Mouse (Mus musculus) neural tube, embryonic 14.5 days (tissue): Measurements from ENCODE around the gene Adra1b. TPM values are rescaled to one million over a fixed set of nuclear protein-coding genes. Genes with fewer than 3 reads are reported as not detected.

Source experiments
- ATAC-seq: fragments of 200-750 bp; cut with Nextera tagmentation; 2 replicates; pipeline ENCODE4 v1.8.0; 2017; ENCODE audit warnings: low read depth, mild to moderate bottlenecking, moderate TSS enrichment, moderate library complexity
- H3K27ac ChIP-seq: fragments of 300-500 bp; sonication (generic); 2 replicates; pipeline ENCODE4 v1.5.1; 2014; ENCODE audit warnings: low read depth, mild to moderate bottlenecking, control low read depth, low read length, moderate library complexity, mixed read lengths
- H3K27me3 ChIP-seq: fragments of 300-500 bp; sonication (generic); 2 replicates; pipeline ENCODE4 v1.6.1; 2014; ENCODE audit warnings: low read length; ENCODE audit not compliant: control insufficient read depth, insufficient read depth
- H3K36me3 ChIP-seq: fragments of 300-500 bp; sonication (generic); 2 replicates; pipeline ENCODE4 v1.6.1; 2014; ENCODE audit warnings: low read length, mixed read lengths; ENCODE audit not compliant: control insufficient read depth, insufficient read depth
- H3K4me1 ChIP-seq: fragments of 300-500 bp; sonication (generic); 2 replicates; pipeline ENCODE4 v1.6.1; 2014; ENCODE audit warnings: low read length; ENCODE audit not compliant: control insufficient read depth, insufficient read depth
- H3K4me2 ChIP-seq: fragments of 300-500 bp; sonication (generic); 2 replicates; pipeline ENCODE4 v1.6.1; 2014; ENCODE audit warnings: mild to moderate bottlenecking, low read depth, low read length, control low read depth
- H3K4me3 ChIP-seq: fragments of 300-500 bp; sonication (generic); 2 replicates; pipeline ENCODE4 v1.5.1; 2014; ENCODE audit warnings: low read depth, low read length, control low read depth, mixed read lengths
- H3K9ac ChIP-seq: fragments of 300-500 bp; sonication (generic); replicated peaks from 2 replicates; pipeline ENCODE4 v1.6.1; 2014; ENCODE audit warnings: low read depth, mild to moderate bottlenecking, control low read depth, low read length, mixed read lengths
- H3K9me3 ChIP-seq: fragments of 300-500 bp; sonication (generic); 2 replicates; pipeline ENCODE4 v1.6.1; 2016; ENCODE audit warnings: low read length; ENCODE audit not compliant: control insufficient read depth
- WGBS: fragments of 180-500 bp; shearing (Covaris S2); extraction: QIAGEN DNeasy Blood & Tissue Kit; methylation state at CpG from one replicate; pipeline ENCODE4 v1.1.7; 2014; 5-methylcytosine and 5-hydroxymethylcytosine counted together
- polyA plus RNA-seq: library from polyadenylated mRNA; unstranded; fragments of >200 nt; fragmentation: Nextera tagmentation; extraction: Ambion mirVana; gene quantifications from 2 replicates; pipeline ENCODE4 v1.2.1, GENCODE M21; 2014

Adra1b gene
- polyA plus RNA-seq, 1 experiment from 2014 or later: 5.5 TPM

GRCm38 (mm10) chr11:43912136-43912888, 11.3 kb upstream of the Adra1b start:
- H3K36me3 ChIP-seq: no peaks in the 10 kb centered on the region
- H3K9ac ChIP-seq: no peak overlapping the region
- no peaks in the 10 kb centered on the region for H3K9me3 ChIP-seq
- H3K4me3 ChIP-seq: no peak overlapping the region
- no peak overlapping the region for H3K4me2 ChIP-seq
- no peaks in the 10 kb centered on the region for H3K27me3 ChIP-seq
- 92% methylated on average over 16 of the region's 16 CpGs for WGBS
- no peak for ATAC-seq
- H3K27ac ChIP-seq: no peak overlapping the region
- no peaks in the 10 kb centered on the region for H3K4me1 ChIP-seq

DNA sequence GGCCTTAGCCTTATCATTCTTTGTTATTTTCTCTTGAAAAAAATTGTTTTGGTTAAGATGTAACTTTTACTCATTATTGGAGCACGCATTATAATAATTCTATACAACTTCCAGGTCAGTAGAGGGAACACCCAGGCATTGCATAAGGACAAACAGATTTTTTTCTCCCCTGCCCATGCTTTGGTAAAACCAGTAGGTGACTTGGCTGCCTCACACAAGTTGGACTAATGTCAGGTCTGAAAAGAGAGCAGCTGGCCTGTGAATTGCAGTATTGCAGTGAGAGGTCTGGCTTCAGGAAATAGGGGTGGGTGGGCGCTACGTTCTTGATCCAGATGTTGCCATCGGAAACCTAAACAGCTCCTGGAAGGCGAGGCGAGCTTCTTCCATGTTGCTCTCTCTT, 10.6 kb upstream of the Adra1b start:
- Histone ChIP-seq H3K4me2 (no peak overlapping the region), H3K9me3 (no peaks in the 10 kb centered on the region), H3K27me3 (no peaks in the 10 kb centered on the region), H3K36me3 (no peaks in the 10 kb centered on the region), H3K27ac (no peak overlapping the region), H3K9ac (no peak overlapping the region), H3K4me3 (no peak overlapping the region), H3K4me1 (no peaks in the 10 kb centered on the region)
- no peak for ATAC-seq
- 86% methylated on average over 6 of the region's 6 CpGs for WGBS

DNA sequence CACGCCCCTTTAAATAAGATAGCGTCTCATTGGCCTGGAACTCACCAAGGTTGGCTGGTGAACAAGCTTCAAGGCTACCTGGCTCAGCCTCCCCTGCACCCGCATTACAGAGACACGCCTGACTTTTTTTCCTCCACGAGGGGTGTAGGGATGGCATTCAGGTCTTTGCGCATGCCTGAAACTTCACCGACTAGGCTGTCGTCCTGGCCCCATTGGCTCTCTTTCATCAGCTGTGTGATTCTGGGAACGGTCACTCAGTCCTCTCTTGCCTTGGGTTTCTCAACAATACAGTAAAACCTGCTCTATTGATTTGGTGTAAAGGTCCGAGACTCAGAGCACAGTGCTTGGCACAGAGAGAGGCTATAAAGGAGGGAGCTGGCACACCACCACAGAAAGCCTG, 2.3 kb upstream of the Adra1b start:
- H3K9me3 ChIP-seq: no peaks in the 10 kb centered on the region
- H3K36me3 ChIP-seq: no peaks in the 10 kb centered on the region
- no peak overlapping the region for H3K9ac ChIP-seq
- H3K4me3 ChIP-seq: no peak overlapping the region
- no peak overlapping the region for H3K27ac ChIP-seq
- no peak for ATAC-seq
- WGBS: 76% methylated on average over 10 of the region's 10 CpGs
- H3K27me3 ChIP-seq: no peaks in the 10 kb centered on the region
- no peaks in the 10 kb centered on the region for H3K4me1 ChIP-seq
- no peak overlapping the region for H3K4me2 ChIP-seq

DNA sequence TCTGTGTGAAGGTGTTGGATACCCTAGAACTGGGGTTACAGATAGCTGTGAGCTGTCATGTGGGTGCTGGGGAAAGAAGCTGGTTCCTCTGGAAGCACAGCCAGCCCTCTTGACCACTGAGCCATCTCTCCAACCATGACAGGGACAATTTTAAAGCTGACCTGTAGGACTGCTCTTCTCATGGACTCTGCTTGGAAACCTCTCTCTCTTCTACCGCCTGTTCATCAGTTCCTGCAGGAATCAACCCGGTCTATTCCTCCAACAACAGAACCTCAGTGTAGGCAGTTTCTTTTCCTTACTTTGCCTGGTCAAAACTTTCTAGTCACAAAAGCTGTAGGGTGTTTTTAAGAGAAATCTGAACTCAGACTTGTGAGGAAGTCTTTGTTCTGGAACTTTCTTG, 1.3 kb downstream of the Adra1b start:
- ATAC-seq: no peak
- 92% methylated on average over 2 of the region's 2 CpGs for WGBS

DNA sequence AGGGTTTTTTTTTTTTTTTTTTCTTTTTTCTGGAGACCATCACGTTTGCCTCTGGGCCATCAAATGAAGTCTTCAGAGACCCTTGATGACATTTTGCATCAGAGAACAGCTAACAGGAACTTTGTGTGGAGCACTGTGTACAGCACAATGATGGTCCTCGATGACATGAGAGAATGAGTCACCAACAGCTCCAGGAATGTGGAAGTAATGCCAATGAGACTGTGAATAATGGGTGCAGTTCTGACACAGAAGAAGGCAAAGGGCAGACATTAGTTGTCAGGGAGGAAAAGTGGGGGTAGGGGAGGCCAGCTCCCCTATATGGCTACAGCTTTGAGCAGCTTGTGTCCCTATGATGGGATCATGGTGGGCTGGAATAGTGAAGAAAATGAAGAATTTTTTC, 5.7 kb downstream of the Adra1b start:
- Histone ChIP-seq H3K9ac (no peak overlapping the region), H3K27me3 (no peaks in the 10 kb centered on the region)
- 65% methylated on average over 2 of the region's 2 CpGs for WGBS

More for the DNA sequence above, 1.3 kb downstream of the Adra1b start:
- Histone ChIP-seq H3K36me3 (no peaks in the 10 kb centered on the region), H3K27me3 (no peaks in the 10 kb centered on the region), H3K9ac (no peak overlapping the region), H3K4me1 (no peaks in the 10 kb centered on the region), H3K9me3 (no peaks in the 10 kb centered on the region), H3K4me3 (no peak overlapping the region), H3K27ac (no peak overlapping the region), H3K4me2 (no peak overlapping the region)

DNA sequence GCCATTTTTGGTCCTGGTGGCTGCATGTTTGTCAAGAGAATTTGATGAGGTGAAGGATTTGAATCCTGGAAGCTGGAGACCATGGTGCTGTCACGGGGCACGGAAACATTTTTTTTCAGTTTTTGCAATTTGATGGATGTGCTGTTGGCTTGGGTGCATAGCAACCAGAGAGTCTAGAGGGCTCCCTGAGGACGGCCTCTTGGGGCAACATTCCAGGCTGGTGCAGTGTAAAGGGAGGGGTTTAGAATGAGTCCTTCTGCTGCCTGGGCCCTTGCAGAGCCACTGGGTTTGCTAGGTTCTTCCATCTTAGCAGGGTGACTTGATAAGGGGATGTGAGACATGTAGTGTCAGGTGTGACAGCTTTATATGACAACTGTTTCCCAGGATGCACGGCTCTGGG, 8.5 kb downstream of the Adra1b start:
- Histone ChIP-seq H3K27me3 (no peaks in the 10 kb centered on the region), H3K9me3 (no peaks in the 10 kb centered on the region), H3K36me3 (no peaks in the 10 kb centered on the region), H3K9ac (no peak overlapping the region), H3K4me3 (no peak overlapping the region), H3K4me2 (no peak overlapping the region), H3K4me1 (no peaks in the 10 kb centered on the region), H3K27ac (no peak overlapping the region)
- no peak for ATAC-seq
- 84% methylated on average over 4 of the region's 4 CpGs for WGBS

More for the DNA sequence above, 5.7 kb downstream of the Adra1b start:
- H3K36me3 ChIP-seq: no peaks in the 10 kb centered on the region
- H3K4me3 ChIP-seq: no peak overlapping the region
- H3K9me3 ChIP-seq: no peaks in the 10 kb centered on the region
- ATAC-seq: no peak
- H3K27ac ChIP-seq: no peak overlapping the region
- no peaks in the 10 kb centered on the region for H3K4me1 ChIP-seq
- H3K4me2 ChIP-seq: no peak overlapping the region

DNA sequence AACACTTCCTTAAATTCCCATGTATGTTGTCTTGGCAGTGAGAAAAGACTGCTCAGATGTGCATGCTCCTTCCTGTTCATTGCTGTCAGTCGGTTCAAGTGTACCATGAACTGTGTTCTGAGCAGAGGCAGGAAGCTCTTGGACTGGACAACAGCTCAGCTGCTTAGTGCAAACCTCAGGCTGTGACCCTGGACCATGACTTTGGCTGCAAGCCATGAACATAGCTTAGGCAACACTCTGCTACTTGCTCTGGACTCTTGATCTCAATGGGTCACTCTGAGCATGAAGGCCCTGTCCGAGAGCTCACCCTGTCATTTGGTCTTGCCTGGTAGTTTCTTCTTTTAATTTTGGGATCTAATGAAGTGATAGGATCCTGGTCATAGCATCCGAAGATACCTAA, 9.6 kb downstream of the Adra1b start:
- H3K4me1 ChIP-seq: no peaks in the 10 kb centered on the region
- H3K27ac ChIP-seq: no peak overlapping the region
- H3K27me3 ChIP-seq: no peaks in the 10 kb centered on the region
- no peak overlapping the region for H3K4me3 ChIP-seq
- H3K9ac ChIP-seq: no peak overlapping the region
- no peak overlapping the region for H3K4me2 ChIP-seq
- WGBS: 87% methylated on average over 3 of the region's 3 CpGs
- H3K9me3 ChIP-seq: no peaks in the 10 kb centered on the region
- H3K36me3 ChIP-seq: no peaks in the 10 kb centered on the region
- ATAC-seq: no peak

- no peaks in the 10 kb centered on the region for H3K27me3 ChIP-seq
- H3K9me3 ChIP-seq: no peaks in the 10 kb centered on the region
- no peaks in the 10 kb centered on the region for H3K36me3 ChIP-seq
- H3K4me3 ChIP-seq: no peak overlapping the region
- no peak overlapping the region for H3K4me2 ChIP-seq
- H3K9ac ChIP-seq: no peak overlapping the region
- ATAC-seq: no peak; the same call in 1 of the 2 replicates
- 63% methylated on average over 8 of the region's 8 CpGs for WGBS
- no peak overlapping the region for H3K27ac ChIP-seq
- no peaks in the 10 kb centered on the region for H3K4me1 ChIP-seq
Observed at GRCm38 (mm10) chr11:43889208-43889915, 11.6 kb downstream of the Adra1b start.

DNA sequence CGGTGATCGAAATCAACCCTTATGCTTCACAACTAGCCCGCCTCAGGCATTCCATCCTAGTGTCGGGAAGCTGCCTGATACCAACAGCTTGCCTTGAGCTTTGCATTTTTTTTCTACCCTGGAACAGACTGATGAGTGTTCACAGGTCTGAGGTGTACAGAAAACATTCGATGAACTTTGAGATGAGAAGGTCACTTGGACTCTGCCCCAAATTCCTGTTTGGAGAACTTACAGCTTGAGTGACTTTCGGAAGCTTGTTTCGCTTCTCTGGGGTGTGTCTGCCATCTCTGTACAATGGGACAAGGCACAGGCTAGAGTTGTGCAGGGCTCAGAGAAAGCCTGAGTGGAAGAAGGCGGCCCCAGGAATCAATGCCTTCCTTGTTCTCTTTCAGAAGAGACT, 12.3 kb downstream of the Adra1b start:
- Histone ChIP-seq H3K9ac (no peak overlapping the region), H3K4me3 (no peak overlapping the region)
- no peak for ATAC-seq

More for the DNA sequence above, 12.3 kb downstream of the Adra1b start:
- no peaks in the 10 kb centered on the region for H3K4me1 ChIP-seq
- WGBS: 87% methylated on average over 8 of the region's 8 CpGs
- H3K4me2 ChIP-seq: no peak overlapping the region
- no peaks in the 10 kb centered on the region for H3K9me3 ChIP-seq
- no peaks in the 10 kb centered on the region for H3K36me3 ChIP-seq
- H3K27me3 ChIP-seq: no peaks in the 10 kb centered on the region
- no peak overlapping the region for H3K27ac ChIP-seq
